In the genomic region with DNA sequence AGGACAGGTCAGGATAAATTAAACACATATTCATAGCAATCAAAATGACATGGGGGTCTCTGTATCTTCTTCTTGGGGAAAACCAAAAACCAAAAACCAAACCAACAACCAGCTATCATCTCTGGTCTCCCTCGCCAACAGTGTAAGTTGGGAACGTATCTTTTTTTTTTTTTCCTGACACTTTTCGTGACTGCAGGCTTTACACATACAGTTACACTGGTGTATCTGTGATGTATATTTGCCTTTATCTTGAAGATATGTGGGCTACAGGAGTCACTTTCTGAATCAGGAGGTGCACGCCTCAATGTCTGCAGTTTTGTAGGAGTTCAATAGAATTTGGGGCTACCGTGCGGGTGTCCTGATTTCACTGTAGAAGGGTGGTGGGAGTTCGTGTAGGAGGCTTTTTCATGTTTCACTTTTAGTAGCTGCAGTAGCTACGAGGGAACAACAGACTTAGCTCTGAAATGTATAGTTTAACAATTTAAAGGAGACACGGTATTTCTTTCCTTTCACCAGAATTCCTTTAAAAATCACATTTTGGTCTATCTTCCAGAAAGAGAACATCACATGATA, we compare ENCODE assay signal across 16 mouse cellular contexts. TPM values are rescaled to one million over a fixed set of nuclear protein-coding genes. Genes with fewer than 3 reads are reported as not detected.
A peak's percentile ranks its signal among the peaks of the same experiment; 100 is the strongest.
DNase-seq lines count a peak whose midpoint lies in the region; TF ChIP-seq lines count a peak whose summit lies in the region.
"Had no signal": no experiment of that assay in that cellular context is flagged by ENCODE, and none has a peak within 500 bp of the region (broad histone marks: within the 10 kb centered on the region; RNA-seq: fewer than 3 reads in every experiment).

No protein-coding gene starts in this region.

- no peak overlapping the region for H3K27ac ChIP-seq in gastrocnemius, adult 2 months
- peak overlapping the region; percentile 70; the same call in 1 of the 2 replicates for H3K27ac ChIP-seq in brown adipose tissue, adult 24 weeks (replicated peaks; ENCODE audit: low read depth, low read length)
- peak overlapping the region; percentile 95 for H3K27ac ChIP-seq in macrophage
- H3K27ac ChIP-seq in limb, embryonic 10.5 days: no peak overlapping the region
- no peak overlapping the region for H3K27ac ChIP-seq in hindbrain, embryonic 10.5 days
- H3K27ac ChIP-seq: midbrain, embryonic 12.5 days; neural tube, embryonic 12.5 days had no signal

- intact Hi-C loops in gastrocnemius, adult 2 months (cut with DNase I): loop anchor here (2.0 to 10.0 kb wide), 3 partner anchors 258 to 358 kb away; no protein-coding TSS in a partner anchor

- H3K36me3 ChIP-seq in macrophage (ENCODE audit: inconsistent target): no peaks in the 10 kb centered on the region
- no peaks in the 10 kb centered on the region for H3K36me3 ChIP-seq in limb, embryonic 10.5 days
- no peaks in the 10 kb centered on the region for H3K36me3 ChIP-seq in hindbrain, embryonic 10.5 days
- H3K36me3 ChIP-seq: midbrain, embryonic 12.5 days; neural tube, embryonic 12.5 days had no signal

- no peak for DNase-seq in gastrocnemius, adult 2 months
- DNase-seq in gastrocnemius, postnatal 25 days: no peak
- peak; percentile 44 for DNase-seq in right cerebral cortex, adult 18-20 months
- DNase-seq in right cerebral cortex, postnatal 10 days (ENCODE audit: low spot score in 2 of 2): no peak
- no peak for DNase-seq in limb, embryonic 10.5 days (ENCODE audit: low spot score)
- DNase-seq in hindbrain, embryonic 10.5 days (ENCODE audit: low spot score): no peak
- DNase-seq: adrenal gland, adult 2 months; kidney, adult 18-20 months; kidney, postnatal 4 days had no signal

- no peaks in the 10 kb centered on the region for H3K4me1 ChIP-seq in brown adipose tissue, adult 24 weeks (ENCODE audit: control insufficient read depth, insufficient read depth, insufficient read length, low read length)
- H3K4me1 ChIP-seq in limb, embryonic 10.5 days: no peaks in the 10 kb centered on the region
- H3K4me1 ChIP-seq in hindbrain, embryonic 10.5 days (replicated peaks): no peaks in the 10 kb centered on the region
- H3K4me1 ChIP-seq: midbrain, embryonic 12.5 days; neural tube, embryonic 12.5 days had no signal

- H3K27me3 ChIP-seq in limb, embryonic 10.5 days (ENCODE audit: low read depth, poor library complexity, severe bottlenecking): no peaks in the 10 kb centered on the region
- H3K27me3 ChIP-seq in hindbrain, embryonic 10.5 days (ENCODE audit: insufficient read depth, poor library complexity, severe bottlenecking): no peaks in the 10 kb centered on the region
- H3K27me3 ChIP-seq: midbrain, embryonic 12.5 days; neural tube, embryonic 12.5 days had no signal

- H3K9me3 ChIP-seq in limb, embryonic 10.5 days (replicated peaks): no peaks in the 10 kb centered on the region
- no peaks in the 10 kb centered on the region for H3K9me3 ChIP-seq in hindbrain, embryonic 10.5 days
- H3K9me3 ChIP-seq: midbrain, embryonic 12.5 days; neural tube, embryonic 12.5 days had no signal

- H3K79me2 ChIP-seq in macrophage (ENCODE audit: inconsistent target): peaks cover 67% of the 10 kb centered on the region

- 3% methylated on average over 9 of the region's 9 CpGs for WGBS in macrophage (ENCODE audit: missing documents)
- WGBS in limb, embryonic 10.5 days: 92% methylated on average over 9 of the region's 9 CpGs
- WGBS in hindbrain, embryonic 10.5 days: 89% methylated on average over 9 of the region's 9 CpGs

- peak overlapping the region; percentile 44 for H3K4me3 ChIP-seq in gastrocnemius, adult 2 months
- peak overlapping the region; percentile 55 for H3K4me3 ChIP-seq in brown adipose tissue, adult 24 weeks (ENCODE audit: insufficient read depth, low read depth, low read length)
- H3K4me3 ChIP-seq in macrophage (ENCODE audit: inconsistent target): peak overlapping the region; percentile 87
- H3K4me3 ChIP-seq in limb, embryonic 10.5 days: no peak overlapping the region
- no peak overlapping the region for H3K4me3 ChIP-seq in hindbrain, embryonic 10.5 days
- H3K4me3 ChIP-seq: midbrain, embryonic 12.5 days; neural tube, embryonic 12.5 days had no signal

- TF ChIP-seq CTCF in gastrocnemius, adult 2 months (IDR thresholded peaks at IDR 0.05): no peak

RNA-seq across cellular contexts. Expression of gene Cd200r1, which starts 0.9 kb away (rescaled TPM):
- total RNA-seq in gastrocnemius, adult 2 months (2021): under 1 TPM in 1 of 2 experiments, not detected in 1; 0.11 TPM
- under 1 TPM in 1 of 2 experiments, not detected in 1; 0.11 TPM for total RNA-seq in gastrocnemius, postnatal 25 days (2021)
- 0.71 and 0.79 TPM in 2 replicates for polyA plus RNA-seq in brown adipose tissue, adult 24 weeks (2012; ENCODE audit: insufficient read depth, insufficient read length, missing spikeins)
- 100 to 1,000 TPM in 9 of 26 experiments, 10 to 100 TPM in 16, 1 to 10 TPM in 1; 6.9 to 227 (median 68.2) TPM for total RNA-seq in macrophage (2018; cell fraction: chromatin; rRNA removed)
- total RNA-seq in macrophage (2018; cell fraction: cytosol; rRNA removed): 100 to 1,000 TPM in 13 of 26 experiments, 10 to 100 TPM in 13; 44.5 to 152 (median 99.2) TPM
- total RNA-seq in macrophage (2018; cell fraction: nucleus; rRNA removed): 100 to 1,000 TPM in 14 of 26 experiments, 10 to 100 TPM in 12; 42.7 to 338 (median 106) TPM
- polyA plus RNA-seq in macrophage (2018): 131 to 179 TPM (median 136 TPM) in 3 replicates
- 0.14 and 0.49 TPM in 2 replicates for polyA plus RNA-seq in limb, embryonic 10.5 days (2016; fragmentation: Nextera tagmentation; extraction: Ambion mirVana)
- 0.50 and 0.78 TPM in 2 replicates for polyA plus RNA-seq in hindbrain, embryonic 10.5 days (2016; fragmentation: Nextera tagmentation; extraction: Ambion mirVana)
- polyA plus RNA-seq: testis, adult 2 months had no signal

RNA-seq across cellular contexts. Expression of gene Gtpbp8, which starts 20.2 kb away (rescaled TPM):
- 10 to 100 TPM in 1 of 2 experiments, 1 to 10 TPM in 1; 8.3 to 10.5 TPM for total RNA-seq in gastrocnemius, adult 2 months (2021)
- total RNA-seq in gastrocnemius, postnatal 25 days (2021): 10 to 100 TPM in 1 of 2 experiments, 1 to 10 TPM in 1; 9.7 to 10.9 TPM
- 33.0 and 34.8 TPM in 2 replicates for polyA plus RNA-seq in brown adipose tissue, adult 24 weeks (2012; ENCODE audit: insufficient read depth, insufficient read length, missing spikeins)
- 10 to 100 TPM in 23 of 26 experiments, 1 to 10 TPM in 3; 6.4 to 59.2 (median 25.5) TPM for total RNA-seq in macrophage (2018; cell fraction: chromatin; rRNA removed)
- 10 to 100 TPM; 13.9 to 34.7 (median 24.2) TPM for total RNA-seq in macrophage (2018; cell fraction: cytosol; rRNA removed)
- total RNA-seq in macrophage (2018; cell fraction: nucleus; rRNA removed): 10 to 100 TPM; 11.5 to 61.5 (median 25.2) TPM
- polyA plus RNA-seq in macrophage (2018): 23.0 to 34.3 TPM (median 27.6 TPM) in 3 replicates
- polyA plus RNA-seq in limb, embryonic 10.5 days (2016; fragmentation: Nextera tagmentation; extraction: Ambion mirVana): 24.7 and 25.5 TPM in 2 replicates
- 27.7 and 30.5 TPM in 2 replicates for polyA plus RNA-seq in hindbrain, embryonic 10.5 days (2016; fragmentation: Nextera tagmentation; extraction: Ambion mirVana)

RNA-seq across cellular contexts. Expression of gene Nepro, which starts 42.3 kb away (rescaled TPM):
- total RNA-seq in gastrocnemius, adult 2 months (2021): 1 to 10 TPM; 3.2 to 3.4 TPM
- total RNA-seq in gastrocnemius, postnatal 25 days (2021): 1 to 10 TPM; 3.2 to 4.3 TPM
- 4.0 and 6.1 TPM in 2 replicates for polyA plus RNA-seq in brown adipose tissue, adult 24 weeks (2012; ENCODE audit: insufficient read depth, insufficient read length, missing spikeins)
- 10 to 100 TPM; 11.7 to 28.5 (median 21.0) TPM for total RNA-seq in macrophage (2018; cell fraction: chromatin; rRNA removed)
- 1 to 10 TPM; 3.7 to 8.9 (median 6.0) TPM for total RNA-seq in macrophage (2018; cell fraction: cytosol; rRNA removed)
- 10 to 100 TPM in 25 of 26 experiments, 1 to 10 TPM in 1; 10.0 to 32.5 (median 15.5) TPM for total RNA-seq in macrophage (2018; cell fraction: nucleus; rRNA removed)
- polyA plus RNA-seq in macrophage (2018): 7.2 to 8.6 TPM (median 7.6 TPM) in 3 replicates
- polyA plus RNA-seq in limb, embryonic 10.5 days (2016; fragmentation: Nextera tagmentation; extraction: Ambion mirVana): 14.0 and 15.7 TPM in 2 replicates
- 8.8 and 14.9 TPM in 2 replicates for polyA plus RNA-seq in hindbrain, embryonic 10.5 days (2016; fragmentation: Nextera tagmentation; extraction: Ambion mirVana)

RNA-seq across cellular contexts. Expression of gene Cd200r4, which starts 45.1 kb away (rescaled TPM):
- total RNA-seq in gastrocnemius, adult 2 months (2021): not detected
- total RNA-seq in gastrocnemius, postnatal 25 days (2021): not detected
- polyA plus RNA-seq in brown adipose tissue, adult 24 weeks (2012; ENCODE audit: insufficient read depth, insufficient read length, missing spikeins): not detected in 2 replicates
- 10 to 100 TPM in 24 of 26 experiments, 1 to 10 TPM in 2; 2.8 to 45.4 (median 29.6) TPM for total RNA-seq in macrophage (2018; cell fraction: chromatin; rRNA removed)
- 100 to 1,000 TPM in 5 of 26 experiments, 10 to 100 TPM in 21; 44.1 to 143 (median 74.1) TPM for total RNA-seq in macrophage (2018; cell fraction: cytosol; rRNA removed)
- total RNA-seq in macrophage (2018; cell fraction: nucleus; rRNA removed): 100 to 1,000 TPM in 2 of 26 experiments, 10 to 100 TPM in 24; 21.2 to 110 (median 60.3) TPM
- 36.9 to 105 TPM (median 66.6 TPM) in 3 replicates for polyA plus RNA-seq in macrophage (2018)
- not detected in 2 replicates for polyA plus RNA-seq in limb, embryonic 10.5 days (2016; fragmentation: Nextera tagmentation; extraction: Ambion mirVana)
- not detected in 2 replicates for polyA plus RNA-seq in hindbrain, embryonic 10.5 days (2016; fragmentation: Nextera tagmentation; extraction: Ambion mirVana)
- total RNA-seq: adrenal gland, adult 2 months; gastrocnemius, adult 18-20 months had no signal
- polyA plus RNA-seq: hindbrain, embryonic 11.5 days; testis, adult 2 months had no signal

Comparison
In these comparisons a context has a peak if more than half of its experiments do, and no peak if none do; other contexts are left out.
1. H3K27ac ChIP-seq: peak in brown adipose tissue, adult 24 weeks (single experiment) and macrophage (single experiment); none in gastrocnemius, adult 2 months (single experiment), limb, embryonic 10.5 days (single experiment) and hindbrain, embryonic 10.5 days (single experiment).
2. H3K4me3 ChIP-seq: peak in gastrocnemius, adult 2 months (single experiment), brown adipose tissue, adult 24 weeks (single experiment) and macrophage (single experiment); none in limb, embryonic 10.5 days (single experiment) and hindbrain, embryonic 10.5 days (single experiment).
3. RNA of gene Cd200r1, which starts 0.9 kb away (polyA plus RNA-seq): 131 to 179 TPM in macrophage; 0.71 to 0.79 TPM in brown adipose tissue, adult 24 weeks, 0.50 to 0.78 TPM in hindbrain, embryonic 10.5 days and 0.14 to 0.49 TPM in limb, embryonic 10.5 days; every median in the first group is over 10 times any median in the second.